Mouse (Mus musculus) layer of hippocampus, postnatal 14 days (tissue): Measurements from ENCODE around the gene Wdr4. TPM values are rescaled to one million over a fixed set of nuclear protein-coding genes. Genes with fewer than 3 reads are reported as not detected.
A peak's percentile ranks its signal among the peaks of the same experiment; 100 is the strongest.
"Not testable (repeated sequence)": the region's sequence is repeated elsewhere in the genome, so short reads cannot be mapped to it uniquely, and the experiment has no call there.

ENCODE experiments used
- DNase-seq, 2 experiments: peaks; one replicate each; pipeline ENCODE4 v3.0.0; 2021 to 2022; ENCODE audit warnings: low spot score in 2 of 2, mixed read lengths in 1 of 2
- long read RNA-seq, 2 experiments: library from polyadenylated mRNA; stranded (forward); transcript quantifications; one replicate each; pipeline ENCODE4 v2.0.0; 2021
- total RNA-seq, 2 experiments: library from RNA; stranded (reverse); gene quantifications; 2 replicates each; pipeline ENCODE4 v1.2.3; 2021

Wdr4 gene
- total RNA-seq, result 10 to 100 TPM; 24.7 to 29.8 TPM
- long read RNA-seq, experiment 1, full-length matches to known transcripts, result 28 of 34 reads
- long read RNA-seq, experiment 1, partial matches to known transcripts, result 1 of 34 reads
- long read RNA-seq, experiment 1, other reads (novel, unspliced or antisense), result 5 of 34 reads
- long read RNA-seq, experiment 2, full-length matches to known transcripts, result 18 of 31 reads
- long read RNA-seq, experiment 2, partial matches to known transcripts, result 3 of 31 reads
- long read RNA-seq, experiment 2, other reads (novel, unspliced or antisense), result 10 of 31 reads

- DNase-seq, result peak; percentile 95 to 99
Observed at GRCm38 (mm10) chr17:31519946-31520838, at the start of gene Wdr4, which contains the start of gene Ndufv3. TSS of gene Wdr4 (minus strand) at chr17:31519980. TSS of gene Ndufv3 (plus strand) at chr17:31520115.

GRCm38 (mm10) chr17:31566276-31566675, 46.5 kb upstream of the Wdr4 start:
- no peak for DNase-seq

- peak; percentile 65 to 74 for DNase-seq
Observed at GRCm38 (mm10) chr17:31565141-31566056, 45.6 kb upstream of the Wdr4 start.

- no peak for DNase-seq
Observed at GRCm38 (mm10) chr17:31564858-31565140, 45.0 kb upstream of the Wdr4 start.

- peak; percentile 98 to 99 for DNase-seq
Observed at GRCm38 (mm10) chr17:31564015-31564857, 44.5 kb upstream of the Wdr4 start, which contains the start of gene Pknox1. TSS of gene Pknox1 (plus strand) at chr17:31564734.

GRCm38 (mm10) chr17:31563632-31564014, 43.8 kb upstream of the Wdr4 start:
- peak; percentile 54 to 56 for DNase-seq

GRCm38 (mm10) chr17:31559021-31559789, 39.4 kb upstream of the Wdr4 start:
- no peak for DNase-seq

- no peak for DNase-seq
Observed at GRCm38 (mm10) chr17:31557947-31558542, 38.3 kb upstream of the Wdr4 start.

- DNase-seq, result no peak
Observed at GRCm38 (mm10) chr17:31557124-31557880, 37.5 kb upstream of the Wdr4 start.

- no peak for DNase-seq
Observed at GRCm38 (mm10) chr17:31556253-31556652, 36.5 kb upstream of the Wdr4 start.

GRCm38 (mm10) chr17:31552601-31553000, 32.8 kb upstream of the Wdr4 start:
- not testable (repeated sequence) for DNase-seq

GRCm38 (mm10) chr17:31549389-31549788, 29.6 kb upstream of the Wdr4 start:
- no peak for DNase-seq

- DNase-seq, result no peak
Observed at GRCm38 (mm10) chr17:31547974-31548373, 28.2 kb upstream of the Wdr4 start.

GRCm38 (mm10) chr17:31546444-31547196, 26.8 kb upstream of the Wdr4 start:
- no peak for DNase-seq

- DNase-seq, result no peak
Observed at GRCm38 (mm10) chr17:31543574-31543973, 23.8 kb upstream of the Wdr4 start.

GRCm38 (mm10) chr17:31541460-31541831, 21.7 kb upstream of the Wdr4 start:
- no peak for DNase-seq

GRCm38 (mm10) chr17:31540809-31541459, 21.2 kb upstream of the Wdr4 start:
- DNase-seq, result no peak
